Mouse (Mus musculus) bone marrow macrophage, adult 2 months (primary cell): ENCODE data around the gene Tia1.

Experiments
- CTCF ChIP-seq: IDR thresholded peaks from 2 replicates; pipeline ENCODE4 v1.5.1; 2012; ENCODE audit warnings: low read depth, mild to moderate bottlenecking, low read length, moderate library complexity
- POLR2A ChIP-seq: IDR thresholded peaks from 2 replicates; pipeline ENCODE4 v1.6.1; 2012; ENCODE audit warnings: mild to moderate bottlenecking, low read depth, low read length, borderline replicate concordance

GRCm38 (mm10) chr6:86397257-86397980 lies 6.6 kb upstream of the Tia1 start:
- TF ChIP-seq POLR2A: no peak
- no peak for TF ChIP-seq CTCF
